Mouse (Mus musculus): Measurements from ENCODE around the gene Cpsf4l.

Gene Cpsf4l

GRCm38 (mm10) chr11:113735151-113735550 lies 25.3 kb upstream of the Cpsf4l start:
- DNase-seq (ENCODE audit: low spot score): no peak

GRCm38 (mm10) chr11:113733631-113734364 lies 24.0 kb upstream of the Cpsf4l start:
- DNase-seq (ENCODE audit: low spot score): peak; percentile 87

- no peak for DNase-seq (ENCODE audit: low spot score)
Observed at GRCm38 (mm10) chr11:113731945-113732612, 22.3 kb upstream of the Cpsf4l start.

- DNase-seq (ENCODE audit: low spot score): no peak
Observed at GRCm38 (mm10) chr11:113730879-113731278, 21.1 kb upstream of the Cpsf4l start.

DNA sequence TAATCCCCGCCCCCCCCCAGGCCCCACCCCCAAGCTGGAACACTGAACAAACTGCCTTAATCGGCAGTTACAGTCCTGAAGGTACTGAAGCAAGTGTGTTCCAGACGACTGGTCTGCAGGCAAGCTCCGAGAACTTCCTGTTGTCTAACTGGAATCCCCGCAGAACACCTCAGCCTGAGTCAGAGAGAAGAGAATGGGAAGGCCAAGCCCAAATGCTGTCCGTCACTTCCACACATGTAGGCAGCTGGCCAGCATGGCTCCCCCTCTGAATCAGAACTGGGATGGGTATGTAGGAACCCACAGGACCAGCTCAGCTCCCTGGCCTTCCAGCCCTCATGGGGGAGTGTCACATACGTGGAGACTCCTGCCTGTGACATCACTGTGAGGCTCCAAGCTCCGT lies 20.1 kb upstream of the Cpsf4l start:
- no peak for DNase-seq (ENCODE audit: low spot score)

GRCm38 (mm10) chr11:113729239-113729638 lies 19.4 kb upstream of the Cpsf4l start:
- no peak for DNase-seq (ENCODE audit: low spot score)

DNA sequence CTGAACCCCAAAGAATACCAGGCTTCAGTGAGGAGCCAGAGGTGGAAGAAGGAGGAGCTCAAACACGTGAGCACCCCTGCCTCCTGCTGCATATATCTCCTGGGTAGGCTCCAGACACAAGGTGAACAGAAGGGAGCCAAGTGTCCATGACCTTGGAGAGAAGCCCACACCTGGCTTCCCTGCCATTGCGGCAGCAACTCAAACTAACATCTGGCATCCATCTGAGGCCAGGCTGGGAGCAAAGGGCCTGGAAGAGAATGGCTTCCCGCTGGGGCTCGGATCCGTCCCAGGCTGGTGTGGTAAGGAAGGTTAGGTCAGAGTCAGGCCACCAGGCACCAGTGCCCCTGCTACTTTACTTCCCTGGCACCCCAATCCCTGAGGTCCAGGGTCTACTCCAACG lies 18.2 kb upstream of the Cpsf4l start:
- no peak for DNase-seq (ENCODE audit: low spot score)

DNA sequence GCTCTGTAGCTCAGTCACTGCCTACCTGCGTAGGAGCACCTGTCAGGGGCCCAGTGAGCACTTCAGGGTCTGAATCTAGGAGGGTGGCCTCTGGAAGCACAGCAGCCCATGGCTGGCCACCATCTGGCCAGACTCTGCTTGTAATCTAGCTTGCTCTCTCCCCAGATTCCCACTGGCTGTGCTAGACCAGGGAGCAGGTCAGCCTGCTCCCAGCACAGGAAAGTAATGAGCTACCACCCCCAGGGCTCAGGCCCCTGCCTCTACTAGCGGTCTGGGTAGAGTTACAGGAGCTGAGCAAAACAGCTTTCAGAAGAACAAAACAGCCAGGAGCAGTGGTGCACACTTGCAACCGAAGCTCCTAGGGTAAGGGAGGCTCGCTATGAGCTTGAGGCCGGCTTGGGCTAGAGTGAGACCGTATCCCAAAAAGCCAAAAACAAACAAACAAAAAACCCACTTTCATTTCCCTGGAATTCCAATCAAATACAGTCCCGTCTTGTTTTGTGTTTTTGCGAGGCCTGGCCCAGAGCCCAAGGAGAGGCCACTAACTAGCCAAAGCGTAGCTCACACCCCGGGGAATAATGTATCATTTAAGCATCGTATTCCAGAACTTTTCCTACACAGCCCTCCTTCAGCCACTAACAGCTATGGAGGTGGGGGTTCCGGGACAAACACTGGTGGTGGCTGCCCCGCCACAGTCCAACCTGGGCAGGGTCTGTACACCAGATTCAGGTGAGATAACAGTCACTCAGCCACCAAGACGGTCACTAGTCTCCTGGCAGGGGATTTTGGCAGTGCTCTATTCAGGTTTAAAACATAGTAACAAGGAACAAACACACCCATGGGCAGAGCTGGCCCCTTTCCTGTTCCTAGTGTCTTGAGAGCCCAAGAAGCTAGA lies 17.4 kb upstream of the Cpsf4l start:
- DNase-seq (ENCODE audit: low spot score): no peak

DNA sequence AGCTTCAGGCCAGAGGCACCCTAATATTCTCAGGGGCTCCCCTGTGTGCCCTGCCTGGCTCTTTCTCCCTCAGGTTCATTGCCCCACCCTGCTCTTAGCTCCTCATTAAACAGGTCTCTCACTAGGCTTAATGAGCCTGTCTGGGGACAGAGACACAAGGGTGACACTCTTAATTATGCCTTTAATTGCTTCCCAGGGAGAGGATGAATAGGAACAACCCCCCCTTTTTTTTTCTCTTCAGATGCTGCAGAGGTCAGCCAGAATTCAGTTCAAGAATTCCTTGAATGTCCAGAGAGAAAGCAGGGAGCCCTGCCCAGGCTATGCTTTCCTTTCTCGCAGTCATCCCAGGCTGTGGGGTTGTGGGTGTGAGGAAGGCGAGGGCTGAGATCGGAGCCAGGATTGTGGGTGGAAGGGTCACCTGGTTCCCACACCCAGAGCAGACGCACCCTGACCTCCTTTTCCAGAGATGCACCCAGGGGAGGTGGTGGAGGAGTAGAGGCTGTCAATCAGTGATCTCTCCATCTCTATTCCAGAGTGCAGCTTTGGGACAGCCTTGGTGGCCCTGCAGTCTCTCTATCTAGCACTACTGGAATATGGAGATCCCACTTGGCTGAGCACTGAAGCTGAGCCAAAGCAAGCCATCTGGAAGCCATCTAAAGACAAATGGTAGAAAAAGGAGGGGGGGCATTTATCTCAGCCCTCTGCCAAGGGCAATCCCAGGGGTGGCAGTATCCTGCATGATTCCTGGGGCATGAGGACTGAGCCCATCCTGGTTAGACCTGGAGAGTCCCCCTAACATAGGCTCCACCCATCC lies 15.6 kb upstream of the Cpsf4l start:
- no peak for DNase-seq (ENCODE audit: low spot score)

DNA sequence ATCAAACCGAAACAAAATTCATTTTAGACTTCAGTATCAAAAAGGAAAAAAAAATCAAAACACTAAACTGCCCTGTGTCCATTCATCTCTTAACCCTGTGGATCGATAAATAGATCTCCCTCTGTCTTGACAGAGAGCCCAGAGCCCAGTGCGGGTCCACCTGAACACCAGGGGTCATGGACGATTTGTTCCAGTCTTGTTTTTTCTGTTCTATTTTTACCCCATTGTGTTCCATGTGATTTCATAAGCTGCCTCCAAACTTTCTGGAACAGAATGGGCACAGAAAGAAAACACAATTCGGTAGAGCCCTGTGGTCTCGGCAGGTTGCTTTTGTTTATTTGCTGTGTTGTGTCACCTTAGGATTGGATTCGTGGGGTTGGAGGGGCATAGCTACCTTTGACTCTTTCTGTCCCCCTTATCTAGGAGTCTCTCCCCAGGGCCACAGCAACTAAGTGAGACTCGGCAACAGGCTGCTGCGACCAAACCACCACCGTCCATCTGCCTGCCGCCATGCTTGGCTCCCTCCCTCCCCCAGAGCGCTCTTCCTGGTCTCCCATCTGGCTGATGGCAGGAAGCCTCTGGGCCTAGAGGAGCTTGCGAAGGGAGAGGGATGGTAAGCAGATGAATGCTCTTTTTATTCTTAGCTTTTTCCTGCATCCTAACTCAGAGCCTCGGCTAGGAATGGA lies 12.7 kb upstream of the Cpsf4l start:
- no peak for DNase-seq (ENCODE audit: low spot score)

DNA sequence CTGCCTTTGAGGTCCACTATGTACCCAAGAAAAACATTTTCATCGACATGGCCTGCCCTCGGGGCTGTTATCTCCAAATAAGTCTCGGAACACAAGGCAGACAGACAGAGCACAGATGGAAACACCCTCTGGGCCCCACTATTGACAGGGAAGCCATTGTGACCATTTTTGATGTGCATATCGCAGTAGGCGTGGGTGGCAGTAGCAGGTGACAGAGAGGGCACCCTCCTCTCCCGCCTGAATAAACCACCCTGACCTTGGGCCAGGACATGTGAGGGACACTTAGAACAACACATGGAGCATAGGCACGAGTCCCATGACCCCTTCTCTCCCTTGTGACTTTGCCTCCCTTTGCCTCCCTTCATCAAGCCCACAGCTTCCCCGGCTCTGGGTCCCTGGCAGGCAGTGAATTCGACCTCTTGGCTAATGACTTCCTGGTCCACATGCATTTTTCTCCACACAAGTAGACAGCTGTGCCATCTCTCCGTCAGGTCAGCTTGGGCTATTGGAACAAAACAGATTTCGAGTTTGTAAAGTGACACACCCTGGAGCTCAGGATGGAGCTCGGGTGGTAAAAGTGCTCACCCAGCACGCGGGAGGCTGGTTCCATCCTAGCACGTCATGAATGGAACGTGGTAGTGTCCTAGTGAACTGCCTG lies 8.1 kb upstream of the Cpsf4l start:
- peak; percentile 69 for DNase-seq (ENCODE audit: low spot score)

DNA sequence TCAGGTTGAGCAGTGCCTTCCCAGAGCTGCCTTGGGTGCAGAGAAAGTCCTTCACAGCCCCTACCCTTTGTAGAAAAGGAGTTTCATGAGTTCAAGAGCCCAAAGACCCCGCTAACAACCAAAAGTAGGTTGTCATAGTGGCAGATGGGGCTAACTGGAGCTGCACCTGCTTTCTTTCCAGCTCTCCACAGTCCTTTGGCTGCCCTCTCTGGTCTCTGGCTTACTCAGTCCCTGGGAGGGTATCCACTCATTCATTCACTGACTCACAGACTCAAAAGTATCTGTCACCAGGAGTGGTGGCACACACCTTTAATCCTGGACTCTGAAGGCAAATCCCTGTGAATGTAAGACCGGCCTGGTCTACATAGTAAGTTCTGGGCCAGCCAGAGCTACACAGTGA lies 6.3 kb upstream of the Cpsf4l start:
- no peak for DNase-seq (ENCODE audit: low spot score)

GRCm38 (mm10) chr11:113715078-113715674 lies 5.4 kb upstream of the Cpsf4l start:
- no peak for DNase-seq (ENCODE audit: low spot score)

- no peak for DNase-seq (ENCODE audit: low spot score)
Observed at GRCm38 (mm10) chr11:113711061-113711460, 1.2 kb upstream of the Cpsf4l start.

GRCm38 (mm10) chr11:113710257-113710777 lies 500 bp upstream of the Cpsf4l start:
- DNase-seq (ENCODE audit: low spot score): no peak

GRCm38 (mm10) chr11:113709272-113709671 lies 545 bp downstream of the Cpsf4l start:
- DNase-seq (ENCODE audit: low spot score): no peak

GRCm38 (mm10) chr11:113708629-113709213 lies 1.1 kb downstream of the Cpsf4l start:
- no peak for DNase-seq (ENCODE audit: low spot score)

DNA sequence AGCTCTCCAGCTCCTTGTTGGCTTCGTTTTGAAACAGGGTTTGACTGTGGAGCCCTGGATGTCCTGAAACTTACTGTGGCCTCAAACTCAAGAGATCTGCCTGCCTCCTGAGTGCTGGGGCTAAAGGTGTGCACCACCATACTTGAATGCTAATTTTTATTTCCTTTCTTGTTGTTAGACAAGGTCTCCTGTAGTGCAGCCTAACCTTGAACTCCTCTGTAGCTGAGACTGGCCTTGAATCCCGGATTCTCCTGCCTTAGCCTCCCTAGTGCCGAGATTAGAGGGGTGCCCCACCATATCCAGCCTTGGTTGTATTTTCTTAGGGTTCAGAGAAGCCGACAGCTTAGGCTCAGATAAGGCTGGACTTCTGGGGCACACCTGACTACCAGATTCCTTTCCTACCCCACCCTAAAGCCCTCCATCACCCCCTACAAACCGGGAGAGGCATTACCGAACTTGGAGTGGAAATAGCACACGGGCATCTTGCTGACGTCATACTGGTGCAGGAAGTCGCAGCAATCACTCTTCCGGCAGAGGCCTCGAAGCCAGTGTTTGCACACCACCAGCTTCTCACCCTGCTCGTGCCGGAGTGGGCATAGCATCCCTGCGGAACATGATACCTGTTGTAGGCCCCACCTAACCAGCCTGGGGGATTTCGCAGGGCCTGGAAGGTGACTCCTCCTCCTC lies 3.7 kb downstream of the Cpsf4l start:
- DNase-seq (ENCODE audit: low spot score): no peak

DNA sequence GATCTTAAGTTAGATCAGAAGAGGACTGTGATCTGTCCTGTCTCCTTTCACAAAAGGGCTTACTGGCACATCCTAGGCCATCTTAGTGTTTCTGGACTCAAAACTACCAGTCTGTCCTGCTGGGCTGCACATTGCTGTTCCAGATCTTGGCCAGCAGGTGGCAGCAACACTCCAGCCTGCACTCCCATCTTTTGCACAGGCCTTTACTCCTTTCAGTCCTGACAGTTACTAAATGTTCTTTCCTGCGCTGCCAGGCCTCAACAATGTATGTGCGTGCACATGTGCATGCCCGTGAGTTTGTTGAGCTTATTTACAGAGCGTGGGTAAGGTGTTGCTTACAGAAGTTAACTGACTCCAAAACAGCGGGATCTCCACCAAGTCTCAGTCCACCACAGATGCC lies 6.1 kb downstream of the Cpsf4l start:
- DNase-seq (ENCODE audit: low spot score): peak; percentile 83

Data from lung, postnatal 25 days (tissue).